Mouse (Mus musculus): ENCODE data around the gene Mrpl42.

Gene Mrpl42

DNA sequence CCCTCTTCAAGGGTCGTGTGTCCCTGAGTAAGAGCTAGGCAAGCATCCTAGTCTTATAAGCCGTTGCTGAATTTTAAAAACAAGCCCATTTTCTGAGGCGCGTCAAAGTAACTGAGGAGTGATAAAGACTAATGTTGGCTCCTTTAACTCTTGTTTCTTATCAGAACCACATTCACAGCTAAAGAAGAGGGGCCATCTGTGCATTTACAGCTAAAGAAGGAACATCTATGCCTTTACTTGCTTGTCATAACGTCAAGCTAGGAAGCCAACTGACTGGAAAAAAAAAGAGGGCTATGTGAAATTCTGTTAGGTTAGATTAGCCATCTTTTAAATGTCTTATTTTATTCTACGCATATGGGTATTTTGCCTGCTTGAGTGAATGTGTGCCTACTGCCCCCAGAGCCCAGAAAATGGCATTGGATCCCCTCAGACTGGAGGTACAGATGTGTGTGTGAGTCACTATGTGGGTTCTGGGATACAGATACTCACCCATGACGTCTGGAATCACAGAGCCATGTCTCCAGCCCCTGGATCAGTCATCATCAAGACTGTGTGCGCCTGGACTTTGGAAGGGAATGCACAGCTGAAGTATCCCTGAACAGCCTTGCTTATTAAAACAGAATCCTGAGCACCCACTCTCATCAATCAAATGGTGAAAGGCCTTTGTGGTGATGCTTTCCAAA is 44.2 kb downstream of the Mrpl42 start:
- no peak for DNase-seq (ENCODE audit: low spot score)

DNA sequence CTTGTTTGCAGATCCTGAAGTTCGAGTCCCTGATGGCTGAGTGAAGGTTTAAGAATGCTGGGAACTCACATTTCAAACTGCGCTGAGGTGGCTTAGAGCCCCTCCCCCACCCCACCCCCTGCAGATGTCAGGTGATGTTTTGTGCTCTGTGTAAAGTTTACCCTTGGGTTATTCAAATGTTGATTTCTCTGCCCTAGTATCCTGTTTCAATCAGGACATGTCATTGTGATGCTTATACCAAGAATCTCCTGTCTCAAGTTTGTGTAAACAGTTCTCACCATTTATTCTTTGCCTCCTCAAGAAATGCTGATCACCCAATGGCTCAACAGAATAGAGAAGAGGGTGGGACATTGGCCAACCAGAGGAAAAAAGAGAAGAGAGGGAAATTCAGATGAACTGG is 45.6 kb downstream of the Mrpl42 start:
- DNase-seq (ENCODE audit: low spot score): no peak

DNA sequence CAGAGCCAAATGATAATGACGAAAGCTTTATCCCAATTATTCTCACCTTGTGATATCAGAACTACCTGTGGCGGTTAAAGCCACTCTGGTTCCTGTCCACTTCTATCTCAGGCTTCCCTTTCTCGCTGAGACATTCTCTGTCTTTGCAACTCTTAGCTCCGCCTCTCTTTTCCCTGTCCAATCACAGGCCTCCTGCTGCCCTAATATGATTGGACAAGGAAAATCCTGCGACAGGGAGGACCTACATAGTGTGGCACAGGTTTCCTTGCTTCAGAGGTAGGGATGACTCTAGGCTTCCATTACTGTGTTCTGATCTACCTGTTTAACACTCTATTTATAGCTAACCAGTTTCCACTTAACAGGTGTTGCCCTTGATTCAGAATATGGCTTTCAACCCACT is 48.5 kb downstream of the Mrpl42 start:
- no peak for DNase-seq (ENCODE audit: low spot score)

DNA sequence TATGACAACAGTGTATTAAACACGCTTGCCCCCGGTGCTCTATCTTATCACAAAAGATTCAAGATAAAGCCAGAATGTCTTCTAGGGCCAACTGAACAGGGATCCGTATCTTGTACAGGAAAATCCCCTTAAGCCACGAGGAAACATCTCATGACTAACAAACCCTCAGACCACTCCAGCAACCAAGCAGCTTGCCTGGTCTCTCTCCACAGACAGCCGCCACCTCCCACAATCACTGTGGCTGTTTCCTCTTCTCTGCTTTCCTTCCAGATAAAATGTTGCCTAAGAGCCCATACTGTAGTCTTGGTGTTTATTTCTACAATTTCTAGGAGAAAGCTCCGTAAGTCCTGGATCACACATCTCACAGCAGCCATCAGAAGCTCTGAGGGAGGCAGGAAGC is 52.7 kb downstream of the Mrpl42 start:
- DNase-seq (ENCODE audit: low spot score): no peak

DNA sequence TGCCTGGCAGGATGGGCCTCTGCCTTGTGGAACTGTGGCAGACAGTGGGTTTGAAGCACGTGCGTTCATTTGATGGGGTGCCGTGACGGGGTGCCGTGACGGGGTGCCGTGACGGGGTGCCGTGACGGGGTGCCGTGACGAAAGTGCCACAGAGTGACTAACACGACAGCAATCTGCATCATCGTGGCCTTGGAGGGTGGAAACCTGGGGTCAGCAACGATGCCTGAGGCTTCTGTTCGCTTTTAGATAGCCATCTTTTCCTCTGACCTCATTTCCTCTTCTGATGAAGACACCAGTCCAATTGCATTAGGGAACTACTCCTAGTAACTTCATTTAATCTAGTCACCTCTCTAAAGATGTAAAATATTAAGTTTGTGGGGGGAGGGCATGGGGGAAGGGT is 53.8 kb downstream of the Mrpl42 start:
- DNase-seq (ENCODE audit: low spot score): no peak

DNA sequence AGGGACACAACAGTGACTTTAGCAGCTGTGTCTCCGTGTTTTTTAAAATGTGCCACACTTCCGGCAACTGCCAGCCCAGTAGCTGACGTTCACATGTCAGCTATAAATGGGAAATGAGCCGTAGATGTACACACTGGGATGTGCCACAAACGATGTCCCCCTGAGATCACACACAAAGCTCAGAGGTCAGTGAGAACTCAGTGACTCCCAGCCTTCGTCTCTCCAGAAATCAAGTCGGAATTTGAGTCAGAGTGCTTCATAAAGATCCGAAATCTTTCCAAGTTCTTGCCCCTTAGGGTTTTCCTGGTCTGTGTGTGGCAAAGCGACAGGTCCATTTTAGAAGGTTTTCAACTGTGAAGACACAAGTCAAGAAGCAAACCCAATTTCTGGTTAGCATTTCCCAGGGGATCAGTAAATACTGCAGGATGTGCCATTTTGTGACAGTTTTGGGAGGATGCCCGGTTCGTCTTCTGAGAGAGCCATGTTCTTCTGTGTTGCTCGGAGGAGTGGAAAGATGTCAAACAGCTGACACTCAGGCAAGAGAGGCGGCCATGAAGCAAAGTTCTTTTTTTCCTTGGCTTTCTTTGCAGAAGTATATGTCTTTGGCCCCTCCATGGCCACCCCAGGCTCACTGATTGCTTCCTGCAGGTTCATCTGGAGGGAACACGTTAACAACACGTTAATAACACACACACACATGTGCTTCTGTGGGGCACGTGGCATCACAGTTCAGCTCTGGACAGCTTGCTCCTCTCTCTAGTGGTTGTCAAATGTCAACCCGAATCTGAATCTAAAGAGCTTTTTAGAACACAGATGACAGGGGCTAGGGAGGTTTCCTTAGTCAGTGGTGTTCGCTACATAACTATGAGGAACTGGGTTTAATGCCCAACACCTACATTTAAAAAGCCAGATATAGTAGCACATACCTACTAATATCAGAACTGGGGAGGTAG is 56.4 kb downstream of the Mrpl42 start:
- no peak for DNase-seq (ENCODE audit: low spot score)

DNA sequence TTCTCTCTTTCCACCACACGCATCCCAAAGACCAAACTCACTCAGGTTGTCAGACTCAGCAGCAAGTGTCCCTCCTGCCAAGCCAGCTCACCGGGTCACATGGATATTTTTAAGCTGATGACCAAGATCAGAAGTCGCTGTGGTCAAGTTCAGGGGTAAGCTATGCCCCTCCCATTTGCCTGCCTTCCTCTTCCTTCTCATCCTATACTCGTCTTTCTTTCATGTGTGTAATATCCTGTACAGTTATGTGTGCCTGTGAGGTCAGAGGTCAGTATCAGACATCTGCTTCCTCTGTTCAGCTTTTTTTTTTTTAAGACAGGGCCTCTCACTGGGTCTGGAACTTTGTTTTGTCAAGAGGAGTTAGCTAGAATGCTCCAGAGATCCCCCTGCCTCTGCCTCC is 59.4 kb downstream of the Mrpl42 start:
- DNase-seq (ENCODE audit: low spot score): no peak

DNA sequence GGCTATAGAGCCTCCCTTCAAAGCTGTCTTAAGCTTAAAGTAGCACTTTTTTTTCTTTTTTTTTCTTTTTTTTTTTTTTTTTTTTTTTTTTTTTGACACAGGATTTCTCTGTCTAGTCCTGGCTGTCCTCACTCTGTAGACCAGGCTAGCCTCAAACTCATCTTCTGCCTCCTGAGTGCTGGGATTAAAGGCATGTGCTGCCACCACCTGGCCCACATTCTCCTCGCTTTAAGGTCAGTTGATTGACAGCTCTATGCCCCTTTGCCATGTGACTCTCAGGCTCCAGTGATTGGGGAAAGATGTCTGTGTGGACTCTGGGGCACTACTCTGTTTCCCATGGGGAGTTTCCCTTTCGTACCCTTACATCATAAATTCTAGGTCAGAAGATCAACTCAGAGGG is 61.2 kb downstream of the Mrpl42 start:
- no peak for DNase-seq (ENCODE audit: low spot score)

DNA sequence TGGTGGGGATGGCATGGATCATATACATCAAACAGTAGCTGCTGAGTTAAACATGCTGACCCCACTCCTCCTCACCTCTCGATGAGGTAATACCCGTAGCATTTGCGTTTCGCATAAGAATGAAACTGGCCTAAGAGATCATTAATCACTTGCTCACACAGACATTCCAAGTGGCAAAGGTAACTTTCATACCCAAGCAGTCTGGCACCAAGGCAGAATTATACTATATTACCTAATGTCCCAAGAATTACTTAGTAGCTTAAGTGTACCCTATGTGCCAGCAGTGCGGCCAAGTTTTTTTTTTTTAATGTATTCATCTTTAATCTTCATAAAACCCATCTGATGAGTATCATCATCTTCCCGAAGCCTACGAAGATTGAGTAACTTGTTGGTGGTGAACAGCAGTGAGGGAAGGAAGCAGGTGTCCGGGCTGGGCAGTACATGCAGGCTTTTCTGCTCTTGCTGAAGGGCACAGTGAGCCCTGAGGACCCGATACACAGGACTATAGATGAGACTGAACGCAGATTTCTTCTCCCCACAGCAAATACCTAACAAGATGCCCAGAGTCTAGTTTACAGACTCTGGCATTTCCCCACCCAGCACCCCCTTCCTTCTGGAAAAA is 61.9 kb downstream of the Mrpl42 start:
- no peak for DNase-seq (ENCODE audit: low spot score)

DNA sequence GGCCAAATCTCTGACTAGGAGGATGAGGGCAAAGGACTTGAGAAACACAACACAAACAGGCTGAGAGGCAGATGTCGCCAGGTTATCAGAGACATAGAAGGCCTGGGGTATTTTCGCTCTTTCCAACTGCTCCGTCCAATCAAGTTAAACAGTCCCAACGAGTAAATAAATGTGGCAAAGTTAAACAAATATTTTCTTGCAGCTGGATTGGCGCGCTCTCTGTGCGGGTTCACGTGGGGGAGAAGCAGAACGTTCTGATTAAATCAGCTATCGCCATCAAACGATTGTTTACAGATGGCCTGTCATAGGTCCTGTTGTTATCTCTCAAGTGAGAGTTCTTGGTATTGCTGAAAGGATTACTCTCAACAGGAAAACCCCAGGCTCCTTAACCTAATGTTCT is 62.8 kb downstream of the Mrpl42 start:
- no peak for DNase-seq (ENCODE audit: low spot score)
